Mouse (Mus musculus): Measurements from ENCODE around the gene Tex52.
A peak's percentile ranks its signal among the peaks of the same experiment; 100 is the strongest.
"Not testable (repeated sequence)": the region's sequence is repeated elsewhere in the genome, so short reads cannot be mapped to it uniquely, and the experiment has no call there.

The Tex52 gene

GRCm38 (mm10) chr6:128380594-128381167, 5.4 kb downstream of the Tex52 start:
- not testable (repeated sequence) for DNase-seq (ENCODE audit: low spot score in 2 of 2)

GRCm38 (mm10) chr6:128381254-128381653, 6.0 kb downstream of the Tex52 start:
- no peak for DNase-seq (ENCODE audit: low spot score in 2 of 2)

- DNase-seq (ENCODE audit: low spot score in 2 of 2): no peak
These were observed 8.5 kb downstream of the Tex52 start for GRCm38 (mm10) chr6:128383752-128384151.

- DNase-seq (ENCODE audit: low spot score in 2 of 2): no peak
These were observed 9.8 kb downstream of the Tex52 start for GRCm38 (mm10) chr6:128385026-128385425.

- DNase-seq (ENCODE audit: low spot score in 2 of 2): no peak
These were observed 13.9 kb downstream of the Tex52 start for GRCm38 (mm10) chr6:128389185-128389584.

GRCm38 (mm10) chr6:128390683-128391082, 15.4 kb downstream of the Tex52 start:
- no peak for DNase-seq (ENCODE audit: low spot score in 2 of 2)

- no peak for DNase-seq (ENCODE audit: low spot score in 2 of 2)
These were observed 22.5 kb downstream of the Tex52 start for GRCm38 (mm10) chr6:128397574-128398261.

GRCm38 (mm10) chr6:128398996-128399395, 23.7 kb downstream of the Tex52 start, which contains the start of gene Nrip2:
TSS of gene Nrip2 (plus strand) at chr6:128399296.
- DNase-seq (ENCODE audit: low spot score in 2 of 2): no peak

- no peak for DNase-seq (ENCODE audit: low spot score in 2 of 2)
These were observed 24.3 kb downstream of the Tex52 start for GRCm38 (mm10) chr6:128399421-128400185.

GRCm38 (mm10) chr6:128404708-128405107, 29.5 kb downstream of the Tex52 start:
- DNase-seq (ENCODE audit: low spot score in 2 of 2): no peak

GRCm38 (mm10) chr6:128408544-128409125, 33.4 kb downstream of the Tex52 start:
- DNase-seq (ENCODE audit: low spot score in 2 of 2): no peak

- no peak for DNase-seq (ENCODE audit: low spot score in 2 of 2)
These were observed 35.0 kb downstream of the Tex52 start for GRCm38 (mm10) chr6:128410305-128410704.

GRCm38 (mm10) chr6:128411115-128411514, 35.9 kb downstream of the Tex52 start:
- DNase-seq (ENCODE audit: low spot score in 2 of 2): peak in 1 of 2 experiments; percentile 63

GRCm38 (mm10) chr6:128416169-128416568, 40.9 kb downstream of the Tex52 start:
- no peak for DNase-seq (ENCODE audit: low spot score in 2 of 2)

GRCm38 (mm10) chr6:128418076-128418475, 42.8 kb downstream of the Tex52 start:
- no peak for DNase-seq (ENCODE audit: low spot score in 2 of 2)

GRCm38 (mm10) chr6:128421036-128421435, 45.8 kb downstream of the Tex52 start:
- DNase-seq (ENCODE audit: low spot score in 2 of 2): no peak

- no peak for DNase-seq (ENCODE audit: low spot score in 2 of 2)
These were observed 46.2 kb downstream of the Tex52 start for GRCm38 (mm10) chr6:128421480-128421879.

GRCm38 (mm10) chr6:128423496-128424268, 48.4 kb downstream of the Tex52 start:
- DNase-seq (ENCODE audit: low spot score in 2 of 2): no peak

GRCm38 (mm10) chr6:128424269-128425019, 49.2 kb downstream of the Tex52 start, which contains the start of gene Itfg2:
TSS of gene Itfg2 (minus strand) at chr6:128424931.
- DNase-seq (ENCODE audit: low spot score in 2 of 2): peak; percentile 96 to 98

- DNase-seq (ENCODE audit: low spot score in 2 of 2): no peak
These were observed 49.8 kb downstream of the Tex52 start for GRCm38 (mm10) chr6:128425046-128425445.

GRCm38 (mm10) chr6:128427571-128427970, 52.3 kb downstream of the Tex52 start:
- no peak for DNase-seq (ENCODE audit: low spot score in 2 of 2)
